31 mouse cellular contexts compared by ENCODE assay signal in the genomic region with DNA sequence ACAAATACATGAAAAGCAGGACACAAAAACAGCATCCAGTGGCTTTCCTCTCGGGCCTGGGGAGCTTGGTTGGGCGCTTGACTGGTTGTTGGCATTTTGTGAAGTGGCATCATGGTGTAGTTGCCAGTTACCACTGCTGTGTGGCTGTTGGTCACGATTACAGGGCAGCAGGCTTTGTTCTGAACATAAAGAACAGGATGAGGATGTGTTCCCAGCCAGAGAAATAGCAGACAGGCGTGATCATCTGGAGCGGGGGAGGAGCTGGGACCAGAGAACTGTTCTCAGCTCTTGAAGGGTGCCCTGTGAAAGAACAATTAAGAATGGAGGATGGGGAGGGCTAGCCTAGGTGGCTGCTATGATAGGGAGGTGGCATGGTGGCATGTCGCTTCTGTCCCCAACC. TPM values are rescaled to one million over a fixed set of nuclear protein-coding genes. Genes with fewer than 3 reads are reported as not detected.
A peak's percentile ranks its signal among the peaks of the same experiment; 100 is the strongest.
DNase-seq lines count a peak whose midpoint lies in the region; ATAC-seq and TF ChIP-seq lines count a peak whose summit lies in the region.
"Had no signal": no experiment of that assay in that cellular context is flagged by ENCODE, and none has a peak within 500 bp of the region (broad histone marks: within the 10 kb centered on the region; RNA-seq: fewer than 3 reads in every experiment).

No protein-coding gene starts in this region.

- DNase-seq in heart, embryonic 10.5 days (ENCODE audit: low spot score) = peak; percentile 58
- DNase-seq in heart, postnatal 36 days = no peak
- peak; percentile 24 for DNase-seq in liver, embryonic 11.5 days (ENCODE audit: low spot score)
- DNase-seq in spleen, postnatal 4 days (ENCODE audit: low spot score in 2 of 2) = peak; percentile 8 to 55
- no peak for DNase-seq in spleen, adult 12 weeks (ENCODE audit: low spot score)
- peak; percentile 11 for DNase-seq in stomach, postnatal 0 days (ENCODE audit: low spot score)
- DNase-seq: adrenal gland, adult 2 months; adrenal gland, postnatal 25 days; B cell, adult 2 months; cerebellum, adult 11-12 months; cerebellum, adult 8-10 months; cerebellum, postnatal 10 days; cerebellum, postnatal 36 days; embryo, embryonic 11 days; gastrocnemius, adult 2 months; gastrocnemius, postnatal 14 days; heart, postnatal 10 days; heart, postnatal 4 days had no signal

- no peak for TF ChIP-seq CTCF in stomach, postnatal 0 days (IDR thresholded peaks at IDR 0.05; ENCODE audit: low read depth)

- H3K4me1 ChIP-seq in heart, embryonic 10.5 days = peaks cover 26% of the 10 kb centered on the region
- peaks cover 21% of the 10 kb centered on the region for H3K4me1 ChIP-seq in liver, embryonic 11.5 days (replicated peaks; ENCODE audit: control insufficient read depth, insufficient read depth, low read length)
- peaks cover 32% of the 10 kb centered on the region for H3K4me1 ChIP-seq in liver, embryonic 12.5 days
- H3K4me1 ChIP-seq in stomach, postnatal 0 days (replicated peaks; ENCODE audit: control insufficient read depth, insufficient read depth) = no peaks in the 10 kb centered on the region
- H3K4me1 ChIP-seq: forebrain, embryonic 13.5 days had no signal

- H3K4me2 ChIP-seq in liver, embryonic 11.5 days = no peak overlapping the region
- H3K4me2 ChIP-seq in liver, embryonic 12.5 days = no peak overlapping the region
- H3K4me2 ChIP-seq in stomach, postnatal 0 days (replicated peaks; ENCODE audit: low read depth) = no peak overlapping the region
- H3K4me2 ChIP-seq: embryonic facial prominence, embryonic 13.5 days; forebrain, embryonic 13.5 days; heart, embryonic 12.5 days; heart, embryonic 15.5 days; hindbrain, embryonic 14.5 days had no signal

- intact Hi-C loops in heart, postnatal 36 days (cut with DNase I) = loop anchor here (5.0 kb wide), 1 partner anchor 205 kb away; no protein-coding TSS in a partner anchor

- H3K4me3 ChIP-seq in heart, embryonic 10.5 days = no peak overlapping the region
- H3K4me3 ChIP-seq in liver, embryonic 11.5 days (ENCODE audit: low read depth, low read length) = no peak overlapping the region
- no peak overlapping the region for H3K4me3 ChIP-seq in liver, embryonic 12.5 days
- H3K4me3 ChIP-seq in stomach, postnatal 0 days (ENCODE audit: low read depth, low read length) = no peak overlapping the region
- H3K4me3 ChIP-seq: embryonic facial prominence, embryonic 10.5 days; embryonic facial prominence, embryonic 13.5 days; erythroblast, embryonic 14.5 days; forebrain, embryonic 13.5 days; gastrocnemius, adult 2 months; heart, embryonic 12.5 days; heart, embryonic 15.5 days had no signal

- no peaks in the 10 kb centered on the region for H3K36me3 ChIP-seq in heart, embryonic 10.5 days
- no peaks in the 10 kb centered on the region for H3K36me3 ChIP-seq in liver, embryonic 11.5 days (ENCODE audit: control insufficient read depth, insufficient read depth, low read length)
- H3K36me3 ChIP-seq in liver, embryonic 12.5 days = no peaks in the 10 kb centered on the region
- no peaks in the 10 kb centered on the region for H3K36me3 ChIP-seq in stomach, postnatal 0 days (ENCODE audit: control insufficient read depth, insufficient read depth, low read length)
- H3K36me3 ChIP-seq: embryonic facial prominence, embryonic 10.5 days; embryonic facial prominence, embryonic 13.5 days; heart, embryonic 12.5 days; heart, embryonic 15.5 days had no signal

- H3K9ac ChIP-seq in liver, embryonic 11.5 days (ENCODE audit: low read depth, low read length) = no peak overlapping the region
- H3K9ac ChIP-seq in liver, embryonic 12.5 days = no peak overlapping the region
- H3K9ac ChIP-seq in stomach, postnatal 0 days (ENCODE audit: low read length) = no peak overlapping the region
- H3K9ac ChIP-seq: embryonic facial prominence, embryonic 13.5 days; forebrain, embryonic 13.5 days; heart, embryonic 12.5 days; heart, embryonic 15.5 days; hindbrain, embryonic 14.5 days had no signal

- 86% methylated on average over 6 of the region's 6 CpGs for WGBS in heart, embryonic 10.5 days
- WGBS in liver, embryonic 11.5 days = 91% methylated on average over 6 of the region's 6 CpGs
- WGBS in liver, embryonic 12.5 days (ENCODE audit: insufficient replicate concordance) = 83% methylated on average over 6 of the region's 6 CpGs
- 81% methylated on average over 6 of the region's 6 CpGs for WGBS in stomach, postnatal 0 days

- no peak overlapping the region for H3K27ac ChIP-seq in heart, embryonic 10.5 days
- no peak overlapping the region for H3K27ac ChIP-seq in liver, embryonic 11.5 days (ENCODE audit: low read depth, low read length)
- no peak overlapping the region; the same call in 1 of the 2 replicates for H3K27ac ChIP-seq in liver, embryonic 12.5 days
- H3K27ac ChIP-seq in stomach, postnatal 0 days (replicated peaks) = no peak overlapping the region
- H3K27ac ChIP-seq: embryonic facial prominence, embryonic 10.5 days; embryonic facial prominence, embryonic 13.5 days; forebrain, embryonic 13.5 days; gastrocnemius, adult 2 months; heart, embryonic 15.5 days; hindbrain, embryonic 14.5 days; hindbrain, postnatal 0 days had no signal

- no peak for TF ChIP-seq EP300 in stomach, postnatal 0 days (optimal IDR thresholded peaks at IDR 0.05)

- no peaks in the 10 kb centered on the region for H3K9me3 ChIP-seq in heart, embryonic 10.5 days
- H3K9me3 ChIP-seq in liver, embryonic 11.5 days (ENCODE audit: control insufficient read depth, low read length) = no peaks in the 10 kb centered on the region
- H3K9me3 ChIP-seq in liver, embryonic 12.5 days (replicated peaks) = no peaks in the 10 kb centered on the region
- H3K9me3 ChIP-seq in stomach, postnatal 0 days (ENCODE audit: control insufficient read depth, low read length) = no peaks in the 10 kb centered on the region
- H3K9me3 ChIP-seq: embryonic facial prominence, embryonic 10.5 days; embryonic facial prominence, embryonic 13.5 days; forebrain, embryonic 13.5 days; G1E; heart, embryonic 12.5 days; heart, embryonic 15.5 days had no signal

- no peaks in the 10 kb centered on the region for H3K27me3 ChIP-seq in heart, embryonic 10.5 days (ENCODE audit: insufficient read depth, poor library complexity, severe bottlenecking)
- H3K27me3 ChIP-seq in liver, embryonic 11.5 days (replicated peaks; ENCODE audit: control insufficient read depth, insufficient read depth, low read length) = no peaks in the 10 kb centered on the region
- no peaks in the 10 kb centered on the region for H3K27me3 ChIP-seq in liver, embryonic 12.5 days (replicated peaks)
- no peaks in the 10 kb centered on the region for H3K27me3 ChIP-seq in stomach, postnatal 0 days (ENCODE audit: control insufficient read depth, insufficient read depth, low read length)
- H3K27me3 ChIP-seq: CH12.LX; embryonic facial prominence, embryonic 13.5 days; forebrain, embryonic 13.5 days; heart, embryonic 12.5 days; heart, embryonic 15.5 days had no signal

- no peak for ATAC-seq in liver, embryonic 11.5 days (replicated peaks; ENCODE audit: low FRiP score)
- ATAC-seq in liver, embryonic 12.5 days = no peak
- ATAC-seq in stomach, postnatal 0 days (ENCODE audit: low FRiP score, low TSS enrichment) = no peak
- ATAC-seq: forebrain, embryonic 13.5 days had no signal

RNA-seq across cellular contexts. Expression of a gene that starts 11.3 kb away (rescaled TPM):
- 0.34 TPM in 1 of 2 replicates, not detected in the other for polyA plus RNA-seq in heart, embryonic 10.5 days (2016; fragmentation: Nextera tagmentation; extraction: Ambion mirVana)
- total RNA-seq in heart, postnatal 36 days (2021) = under 1 TPM; 0.33 to 0.46 TPM
- not detected in 2 replicates for polyA plus RNA-seq in liver, embryonic 11.5 days (2014; fragmentation: Nextera tagmentation; extraction: Ambion mirVana)
- 0.08 TPM in 1 of 2 replicates, not detected in the other for polyA plus RNA-seq in liver, embryonic 12.5 days (2016; fragmentation: Nextera tagmentation; extraction: Ambion mirVana)
- polyA plus RNA-seq in stomach, postnatal 0 days (2015; fragmentation: Nextera tagmentation; extraction: Ambion mirVana) = 0.06 and 0.08 TPM in 2 replicates
- total RNA-seq: gastrocnemius, adult 2 months; gastrocnemius, postnatal 14 days; gastrocnemius, postnatal 4 days; heart, postnatal 4 days; hindbrain, postnatal 0 days had no signal
- polyA plus RNA-seq: brain, embryonic 14.5 days; erythroblast, embryonic 14.5 days; G1E; hindbrain, embryonic 14.5 days; hindbrain, postnatal 0 days had no signal

RNA-seq across cellular contexts. Expression of a gene that starts 38.1 kb away (rescaled TPM):
- polyA plus RNA-seq in heart, embryonic 10.5 days (2016; fragmentation: Nextera tagmentation; extraction: Ambion mirVana) = 1.6 and 2.3 TPM in 2 replicates
- total RNA-seq in heart, postnatal 36 days (2021) = 1 to 10 TPM; 1.2 to 2.0 TPM
- 3.2 and 3.9 TPM in 2 replicates for polyA plus RNA-seq in liver, embryonic 11.5 days (2014; fragmentation: Nextera tagmentation; extraction: Ambion mirVana)
- 1.8 and 2.1 TPM in 2 replicates for polyA plus RNA-seq in liver, embryonic 12.5 days (2016; fragmentation: Nextera tagmentation; extraction: Ambion mirVana)
- 1.8 and 2.0 TPM in 2 replicates for polyA plus RNA-seq in stomach, postnatal 0 days (2015; fragmentation: Nextera tagmentation; extraction: Ambion mirVana)

RNA-seq across cellular contexts. Expression of a gene that starts 48.5 kb away (rescaled TPM):
- polyA plus RNA-seq in heart, embryonic 10.5 days (2016; fragmentation: Nextera tagmentation; extraction: Ambion mirVana) = 63.4 and 68.7 TPM in 2 replicates
- 10 to 100 TPM; 26.6 to 29.1 TPM for total RNA-seq in heart, postnatal 36 days (2021)
- polyA plus RNA-seq in liver, embryonic 11.5 days (2014; fragmentation: Nextera tagmentation; extraction: Ambion mirVana) = 43.8 and 44.6 TPM in 2 replicates
- polyA plus RNA-seq in liver, embryonic 12.5 days (2016; fragmentation: Nextera tagmentation; extraction: Ambion mirVana) = 25.5 and 29.2 TPM in 2 replicates
- polyA plus RNA-seq in stomach, postnatal 0 days (2015; fragmentation: Nextera tagmentation; extraction: Ambion mirVana) = 38.5 and 38.6 TPM in 2 replicates

Comparison
In these comparisons a context has a peak if more than half of its experiments do, and no peak if none do; other contexts are left out.
1. DNase-seq: peak in heart, embryonic 10.5 days (single experiment), liver, embryonic 11.5 days (single experiment), spleen, postnatal 4 days (2 of 2) and stomach, postnatal 0 days (single experiment); none in heart, postnatal 36 days (0 of 2) and spleen, adult 12 weeks (single experiment).